Mouse (Mus musculus) heart, embryonic 12.5 days (tissue): ENCODE measurements around the gene Ap1g1. TPM values are rescaled to one million over a fixed set of nuclear protein-coding genes. Genes with fewer than 3 reads are reported as not detected.
"Not testable (repeated sequence)": the region's sequence is repeated elsewhere in the genome, so short reads cannot be mapped to it uniquely, and the experiment has no call there.

ENCODE experiments used
- ATAC-seq: fragments of 200-750 bp; cut with Nextera tagmentation; 2 replicates; pipeline ENCODE4 v1.8.0; 2017; ENCODE audit warnings: moderate TSS enrichment, moderate library complexity; ENCODE audit not compliant: insufficient number of reproducible peaks, low FRiP score
- H3K27ac ChIP-seq: fragments of 300-500 bp; sonication (generic); 2 replicates; pipeline ENCODE4 v1.5.1; 2016; ENCODE audit warnings: mild to moderate bottlenecking, moderate library complexity; ENCODE audit not compliant: poor library complexity, severe bottlenecking
- H3K27me3 ChIP-seq: fragments of 300-500 bp; sonication (generic); replicated peaks from 2 replicates; pipeline ENCODE4 v1.6.1; 2016; ENCODE audit warnings: mild to moderate bottlenecking, moderate library complexity
- H3K36me3 ChIP-seq: fragments of 300-500 bp; sonication (generic); 2 replicates; pipeline ENCODE4 v1.6.1; 2016; ENCODE audit warnings: mild to moderate bottlenecking, moderate library complexity
- H3K4me1 ChIP-seq: fragments of 300-500 bp; sonication (generic); replicated peaks from 2 replicates; pipeline ENCODE4 v1.6.1; 2016; ENCODE audit warnings: mild to moderate bottlenecking
- H3K4me2 ChIP-seq: fragments of 300-500 bp; sonication (generic); 2 replicates; pipeline ENCODE4 v1.6.1; 2016; ENCODE audit warnings: mild to moderate bottlenecking, moderate library complexity
- H3K4me3 ChIP-seq: fragments of 300-500 bp; sonication (generic); 2 replicates; pipeline ENCODE4 v1.5.1; 2016; ENCODE audit warnings: mild to moderate bottlenecking
- H3K9ac ChIP-seq: fragments of 300-500 bp; sonication (generic); 2 replicates; pipeline ENCODE4 v1.6.1; 2016; ENCODE audit warnings: mild to moderate bottlenecking, moderate library complexity
- H3K9me3 ChIP-seq: fragments of 300-500 bp; sonication (generic); replicated peaks from 2 replicates; pipeline ENCODE4 v1.6.1; 2016; ENCODE audit warnings: mild to moderate bottlenecking, moderate library complexity
- WGBS: fragments of 180-500 bp; shearing (Covaris S2); methylation state at CpG from one replicate; pipeline ENCODE4 v1.1.7; 2016; 5-methylcytosine and 5-hydroxymethylcytosine counted together
- polyA plus RNA-seq: library from polyadenylated mRNA; unstranded; fragments of >200 nt; fragmentation: Nextera tagmentation; extraction: Ambion mirVana; gene quantifications from 2 replicates; pipeline ENCODE4 v1.2.1, GENCODE M21; 2016

Gene Ap1g1
- polyA plus RNA-seq, 1 experiment from 2014 or later: 44.8 TPM

- Histone ChIP-seq H3K27ac (no peak overlapping the region), H3K9me3 (no peaks in the 10 kb centered on the region), H3K9ac (no peak overlapping the region), H3K4me3 (no peak overlapping the region), H3K4me1 (0 out of 2 replicates have a peak, but pooled peaks cover 7% of the 10 kb centered on the region), H3K4me2 (no peak overlapping the region), H3K36me3 (peaks cover 23% of the 10 kb centered on the region), H3K27me3 (no peaks in the 10 kb centered on the region)
- 68% methylated on average over 4 of the region's 4 CpGs for WGBS
- ATAC-seq: no peak
These were observed 87.2 kb downstream of the Ap1g1 start for GRCm38 (mm10) chr8:109865536-109865935.

DNA sequence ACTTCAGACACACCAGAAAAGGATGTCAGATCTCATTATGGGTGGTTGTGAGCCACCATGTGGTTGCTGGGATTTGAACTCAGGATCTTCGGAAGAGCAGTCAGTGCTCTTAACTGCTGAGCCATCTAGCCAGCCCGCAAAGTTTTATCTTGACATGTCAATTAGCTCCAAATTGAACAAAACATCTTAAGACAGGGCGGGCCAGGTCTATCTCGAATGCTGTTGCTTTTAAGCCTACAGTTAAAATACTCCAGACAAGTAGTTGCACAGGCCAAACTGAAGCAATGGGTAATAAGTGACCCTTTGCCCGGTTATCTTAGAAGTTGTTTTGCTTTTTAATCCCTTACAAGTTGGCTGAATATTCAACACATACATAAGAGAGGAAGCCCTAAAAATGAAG is 88.3 kb downstream of the Ap1g1 start:
- Histone ChIP-seq H3K4me2 (no peak overlapping the region), H3K4me1 (0 out of 2 replicates have a peak, but pooled peaks cover 7% of the 10 kb centered on the region), H3K27me3 (no peaks in the 10 kb centered on the region), H3K9me3 (no peaks in the 10 kb centered on the region), H3K4me3 (no peak overlapping the region), H3K9ac (no peak overlapping the region), H3K36me3 (peaks cover 12% of the 10 kb centered on the region), H3K27ac (no peak overlapping the region)
- no peak for ATAC-seq
- WGBS: 79% methylated on average over 5 of the region's 5 CpGs

GRCm38 (mm10) chr8:109868003-109868679 is 89.8 kb downstream of the Ap1g1 start, which contains the start of gene Phlpp2:
Gene Phlpp2, plus strand, starts transcription at chr8:109868542.
- under 1% methylated on average over 42 of the region's 42 CpGs for WGBS
- no peaks in the 10 kb centered on the region for H3K27me3 ChIP-seq
- H3K4me2 ChIP-seq: peak within 1 kb of the TSS; percentile 99
- peaks cover 2% of the 10 kb centered on the region; the same call in 1 of the 2 replicates for H3K36me3 ChIP-seq
- H3K27ac ChIP-seq: peak within 1 kb of the TSS; percentile 77
- no peaks in the 10 kb centered on the region for H3K9me3 ChIP-seq
- H3K4me3 ChIP-seq: peak within 1 kb of the TSS; percentile 95
- H3K9ac ChIP-seq: peak within 1 kb of the TSS; percentile 96
- H3K4me1 ChIP-seq: 0 out of 2 replicates have a peak, but pooled peaks cover 7% of the 10 kb centered on the region
- ATAC-seq: peak; percentile 98

DNA sequence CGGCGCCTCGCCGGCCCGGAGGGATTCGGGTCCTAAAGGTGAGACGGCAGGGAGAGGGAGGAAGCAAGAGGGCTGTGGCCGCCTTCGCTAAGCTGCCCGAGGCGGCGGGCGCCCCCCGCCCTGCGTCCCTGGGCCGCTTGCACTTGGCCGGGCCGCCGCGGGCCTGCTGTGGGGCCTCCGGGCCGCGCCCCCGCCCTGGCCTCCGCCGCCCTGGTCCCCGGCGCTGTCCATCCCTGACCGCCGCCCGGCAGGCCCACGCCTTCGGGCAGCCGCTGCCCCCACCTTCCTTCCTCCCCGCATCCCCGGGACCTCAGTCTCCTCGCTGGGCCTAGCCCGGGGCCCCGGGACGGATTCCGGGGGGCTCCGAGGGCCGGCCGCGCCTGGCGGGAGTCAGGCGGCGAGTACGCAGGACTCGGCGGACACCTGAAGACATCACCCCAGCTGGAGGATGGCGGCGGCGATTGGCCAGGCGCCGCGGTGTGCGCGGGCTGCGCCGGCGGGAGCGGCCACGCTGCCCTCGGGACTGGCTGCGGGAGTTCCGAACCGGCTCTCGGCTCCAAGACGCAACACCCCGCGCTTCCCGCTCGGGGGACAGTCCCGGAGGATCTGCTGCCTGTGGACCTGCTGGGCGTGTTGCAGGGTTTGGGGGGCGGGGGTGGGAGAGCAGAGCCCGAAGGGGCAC is 90.5 kb downstream of the Ap1g1 start:
- Histone ChIP-seq H3K9me3 (no peaks in the 10 kb centered on the region), H3K4me3 (peak overlapping the region; percentile 95), H3K27ac (peak overlapping the region; percentile 77), H3K9ac (peak overlapping the region; percentile 96), H3K4me1 (0 out of 2 replicates have a peak, but pooled peaks cover 7% of the 10 kb centered on the region), H3K36me3 (peaks cover 2% of the 10 kb centered on the region; the same call in 1 of the 2 replicates), H3K27me3 (no peaks in the 10 kb centered on the region), H3K4me2 (peak overlapping the region; percentile 99)
- under 1% methylated on average over 77 of the region's 78 CpGs for WGBS
- ATAC-seq: peak; percentile 83

DNA sequence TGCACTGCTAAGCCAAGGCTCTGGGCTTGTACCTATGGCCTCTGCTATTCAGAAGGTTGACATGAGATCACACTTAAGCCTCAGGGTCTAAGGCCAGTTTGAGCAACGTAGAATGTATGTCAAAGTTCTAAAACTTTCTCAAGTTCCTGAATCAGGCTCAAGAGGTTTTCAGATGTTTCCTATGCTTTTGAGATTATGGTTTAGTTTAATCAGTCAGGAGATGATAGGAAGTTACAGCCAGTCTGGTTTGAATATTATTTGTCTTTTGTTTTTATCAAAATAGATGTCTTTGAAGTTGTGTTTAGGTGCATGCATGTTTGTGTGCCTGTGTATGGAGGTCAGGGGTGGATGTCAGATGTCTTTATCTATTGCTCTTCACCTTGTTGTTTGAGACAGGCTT is 92.7 kb downstream of the Ap1g1 start:
- no peaks in the 10 kb centered on the region for H3K36me3 ChIP-seq
- no peaks in the 10 kb centered on the region for H3K27me3 ChIP-seq
- no peak for ATAC-seq
- no peaks in the 10 kb centered on the region for H3K9me3 ChIP-seq
- H3K4me2 ChIP-seq: no peak overlapping the region
- WGBS: 80% methylated on average over 1 of the region's 1 CpGs
- no peak overlapping the region for H3K9ac ChIP-seq
- H3K4me3 ChIP-seq: no peak overlapping the region
- no peak overlapping the region for H3K27ac ChIP-seq
- H3K4me1 ChIP-seq: 0 out of 2 replicates have a peak, but pooled peaks cover 12% of the 10 kb centered on the region

DNA sequence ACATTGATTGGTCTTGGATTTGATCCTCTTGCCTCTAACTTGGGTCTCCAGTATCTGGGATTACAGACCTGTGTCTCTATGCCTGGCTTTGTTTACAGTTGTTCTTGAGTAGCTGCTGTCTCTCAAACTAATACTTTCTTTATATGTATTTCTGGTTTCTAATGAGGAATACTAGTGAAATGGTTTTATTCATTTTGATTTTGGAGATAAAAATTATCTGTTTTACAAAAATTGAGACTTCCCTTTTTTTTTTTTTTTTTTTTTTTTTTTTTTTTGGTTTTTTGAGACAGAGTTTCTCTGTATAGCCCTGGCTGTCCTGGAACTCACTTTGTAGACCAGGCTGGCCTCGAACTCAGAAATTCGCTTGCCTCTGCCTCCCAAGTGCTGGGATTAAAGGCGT is 95.4 kb downstream of the Ap1g1 start:
- 88% methylated on average over 3 of the region's 3 CpGs for WGBS
- H3K9me3 ChIP-seq, H3K9ac ChIP-seq, H3K4me1 ChIP-seq, ATAC-seq, H3K36me3 ChIP-seq, H3K4me3 ChIP-seq, H3K4me2 ChIP-seq, H3K27me3 ChIP-seq, H3K27ac ChIP-seq: not testable (repeated sequence)

DNA sequence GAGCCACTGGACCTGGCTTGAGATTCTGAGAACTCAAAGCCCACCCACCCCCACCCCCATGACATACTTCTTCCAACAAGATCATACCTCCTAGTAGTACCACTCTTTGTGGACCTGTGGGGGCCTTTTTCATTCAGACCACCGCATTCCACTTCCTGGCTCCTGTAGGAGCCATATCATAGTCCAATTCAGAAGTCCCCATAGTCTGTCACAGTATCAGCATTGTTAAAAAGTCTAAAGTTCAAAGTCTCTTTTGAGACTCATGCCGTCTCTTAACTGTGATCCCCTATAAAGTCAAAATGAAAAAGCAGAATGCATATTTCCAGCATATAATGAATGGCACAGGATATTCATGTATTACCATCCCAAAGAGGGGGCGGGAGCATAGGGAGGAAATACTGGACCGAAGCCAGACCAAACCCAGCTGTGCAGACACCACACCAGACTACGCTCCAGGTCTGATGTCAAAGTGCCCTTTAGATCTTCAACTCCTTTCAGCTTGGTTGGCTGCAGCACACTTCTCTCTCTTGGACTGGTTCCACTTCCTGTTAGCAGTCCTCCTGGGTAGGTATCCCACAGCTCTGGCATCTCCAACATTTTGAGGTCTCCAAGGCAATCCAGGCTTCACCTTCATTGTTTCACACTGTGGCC is 101.8 kb downstream of the Ap1g1 start:
- H3K27ac ChIP-seq: no peak overlapping the region
- peaks cover 21% of the 10 kb centered on the region for H3K36me3 ChIP-seq
- H3K4me3 ChIP-seq: no peak overlapping the region
- H3K9me3 ChIP-seq: no peaks in the 10 kb centered on the region
- no peak for ATAC-seq
- H3K27me3 ChIP-seq: no peaks in the 10 kb centered on the region
- WGBS: 87% methylated on average over 5 of the region's 5 CpGs
- H3K4me2 ChIP-seq: no peak overlapping the region
- no peaks in the 10 kb centered on the region for H3K4me1 ChIP-seq
- no peak overlapping the region for H3K9ac ChIP-seq

- Histone ChIP-seq H3K4me2 (no peak overlapping the region), H3K4me3 (no peak overlapping the region), H3K9me3 (no peaks in the 10 kb centered on the region), H3K27ac (no peak overlapping the region), H3K36me3 (peaks cover 26% of the 10 kb centered on the region), H3K9ac (no peak overlapping the region), H3K4me1 (no peaks in the 10 kb centered on the region), H3K27me3 (no peaks in the 10 kb centered on the region)
- no peak for ATAC-seq
These were observed 106.9 kb downstream of the Ap1g1 start for GRCm38 (mm10) chr8:109885294-109885693.

DNA sequence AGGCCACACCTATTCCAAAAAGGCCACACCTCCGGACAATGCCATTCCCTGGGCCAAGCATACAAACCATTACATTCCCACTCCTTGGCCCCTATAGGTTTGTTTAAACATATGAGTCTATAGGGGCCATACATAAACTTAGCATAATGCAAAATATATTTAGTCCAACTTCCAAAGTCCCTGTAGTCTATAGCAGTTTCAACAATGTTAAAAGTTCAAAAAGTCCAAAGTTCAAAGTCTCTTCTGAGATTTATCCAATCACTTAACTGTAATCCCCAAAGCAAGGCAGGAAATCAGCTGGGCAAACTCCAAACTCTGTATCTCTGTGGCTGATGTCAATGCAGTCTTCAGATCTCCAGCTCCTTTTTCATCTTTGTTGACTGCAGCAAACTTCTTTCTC is 110.9 kb downstream of the Ap1g1 start:
- no peaks in the 10 kb centered on the region for H3K4me1 ChIP-seq
- 0 out of 2 replicates have a peak, but pooled peaks cover 2% of the 10 kb centered on the region for H3K9me3 ChIP-seq
- WGBS: 96% methylated on average over 1 of the region's 1 CpGs
- H3K4me3 ChIP-seq: no peak overlapping the region
- ATAC-seq: no peak
- H3K9ac ChIP-seq: no peak overlapping the region
- H3K27ac ChIP-seq: no peak overlapping the region
- H3K4me2 ChIP-seq: no peak overlapping the region
- no peaks in the 10 kb centered on the region for H3K27me3 ChIP-seq
- H3K36me3 ChIP-seq: peaks cover 31% of the 10 kb centered on the region

- no peak overlapping the region for H3K4me3 ChIP-seq
- H3K27ac ChIP-seq: no peak overlapping the region
- H3K27me3 ChIP-seq: no peaks in the 10 kb centered on the region
- no peak overlapping the region for H3K4me2 ChIP-seq
- H3K9me3 ChIP-seq: 0 out of 2 replicates have a peak, but pooled peaks cover 2% of the 10 kb centered on the region
- WGBS: 87% methylated on average over 3 of the region's 3 CpGs
- H3K9ac ChIP-seq: no peak overlapping the region
- no peaks in the 10 kb centered on the region for H3K4me1 ChIP-seq
- peaks cover 33% of the 10 kb centered on the region for H3K36me3 ChIP-seq
- ATAC-seq: no peak
These were observed 112.6 kb downstream of the Ap1g1 start for GRCm38 (mm10) chr8:109890794-109891585.
